Mouse (Mus musculus) bone marrow macrophage, adult 2 months (primary cell): ENCODE measurements around the gene Bst1.

Experiments
- CTCF ChIP-seq: IDR thresholded peaks from 2 replicates; pipeline ENCODE4 v1.5.1; 2012; ENCODE audit warnings: low read depth, mild to moderate bottlenecking, low read length, moderate library complexity
- POLR2A ChIP-seq: IDR thresholded peaks from 2 replicates; pipeline ENCODE4 v1.6.1; 2012; ENCODE audit warnings: mild to moderate bottlenecking, low read depth, low read length, borderline replicate concordance

DNA sequence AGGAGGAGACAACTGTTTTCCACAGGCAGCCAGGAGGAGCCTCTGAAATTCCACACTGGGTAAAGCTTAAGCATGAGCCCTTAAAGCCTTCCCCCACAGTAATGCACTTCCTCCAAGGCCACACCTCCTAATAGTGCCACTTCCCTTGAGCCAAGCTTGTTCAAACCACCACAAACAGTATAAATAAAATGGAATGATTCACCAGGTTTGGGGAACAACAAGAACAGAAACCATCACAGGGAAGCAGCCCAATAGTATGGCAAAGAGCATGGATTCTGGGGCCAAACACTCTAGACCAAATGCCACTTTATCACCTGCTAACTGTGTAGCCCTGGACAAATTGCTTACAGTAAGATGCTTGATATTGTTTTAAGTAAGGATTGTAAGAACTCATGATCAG is 28.9 kb downstream of the Bst1 start:
- TF ChIP-seq POLR2A, result no peak
- no peak for TF ChIP-seq CTCF
